Mouse (Mus musculus): ENCODE results near the gene Arhgap9.
"Not testable (repeated sequence)": the region's sequence is repeated elsewhere in the genome, so short reads cannot be mapped to it uniquely, and the experiment has no call there.

Arhgap9 gene

DNA sequence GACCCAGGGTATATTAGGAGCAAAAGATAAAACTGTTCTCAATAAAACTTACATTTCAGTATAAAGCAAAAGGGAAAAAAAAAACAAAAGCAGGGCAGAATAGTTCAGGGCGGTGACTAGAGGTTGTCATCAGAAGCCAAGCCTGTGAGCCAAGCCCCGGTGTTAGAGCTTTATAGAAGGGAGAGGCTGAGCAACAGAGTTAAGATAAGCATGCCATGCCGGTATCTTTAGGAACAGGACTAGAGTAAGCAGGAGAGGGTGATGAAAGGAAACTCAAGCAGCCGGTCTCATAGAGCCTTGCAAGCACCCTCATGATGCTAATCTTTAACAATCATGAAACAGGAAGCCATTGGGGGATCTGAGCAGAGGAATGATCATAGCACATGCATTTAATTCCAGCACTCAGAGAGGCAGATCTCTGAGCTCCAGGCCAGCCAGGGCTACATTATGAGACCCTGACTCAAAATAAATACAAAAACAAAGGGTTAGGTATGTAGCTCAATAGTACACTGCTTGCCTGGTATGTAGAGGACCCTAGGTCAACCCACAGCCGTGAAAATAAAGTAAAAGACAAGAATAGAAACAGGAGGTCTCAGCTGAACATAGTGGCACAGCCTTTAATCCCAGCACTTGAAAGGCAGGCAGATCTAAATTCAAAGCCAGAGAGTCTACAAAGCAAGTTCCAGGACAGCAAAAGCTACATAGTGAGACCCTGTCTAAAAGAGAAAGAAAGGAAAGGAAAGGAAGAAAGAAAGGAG, 29.7 kb upstream of the Arhgap9 start:
- DNase-seq (ENCODE audit: low read depth, low spot score), result no peak

DNA sequence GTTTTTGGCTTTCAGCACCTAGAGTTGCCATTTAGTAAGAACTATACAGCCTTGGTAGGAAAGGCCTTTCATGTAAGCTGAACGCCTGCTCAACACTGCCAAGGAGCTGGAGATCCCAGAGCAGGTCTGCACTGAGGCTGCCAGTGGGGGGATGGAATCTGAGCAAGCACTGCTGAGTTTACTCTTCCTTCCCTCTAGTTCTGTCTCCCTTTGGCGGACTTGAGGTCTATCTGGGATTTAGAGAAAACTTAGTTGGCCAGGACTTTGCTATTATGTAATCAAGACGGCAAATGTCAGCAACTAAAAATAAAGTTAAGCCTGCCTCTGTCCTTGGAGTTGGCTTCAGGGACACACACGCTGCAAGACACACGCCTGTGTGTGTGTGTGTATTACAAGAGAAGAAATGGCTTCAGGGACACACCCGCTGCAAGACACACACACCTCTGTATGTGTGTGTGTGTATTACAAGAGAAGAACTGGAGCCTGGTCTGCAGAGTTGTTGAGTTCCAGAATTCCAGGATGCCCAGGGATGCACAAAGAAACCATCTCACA, 28.7 kb upstream of the Arhgap9 start:
- DNase-seq (ENCODE audit: low read depth, low spot score), result no peak

DNA sequence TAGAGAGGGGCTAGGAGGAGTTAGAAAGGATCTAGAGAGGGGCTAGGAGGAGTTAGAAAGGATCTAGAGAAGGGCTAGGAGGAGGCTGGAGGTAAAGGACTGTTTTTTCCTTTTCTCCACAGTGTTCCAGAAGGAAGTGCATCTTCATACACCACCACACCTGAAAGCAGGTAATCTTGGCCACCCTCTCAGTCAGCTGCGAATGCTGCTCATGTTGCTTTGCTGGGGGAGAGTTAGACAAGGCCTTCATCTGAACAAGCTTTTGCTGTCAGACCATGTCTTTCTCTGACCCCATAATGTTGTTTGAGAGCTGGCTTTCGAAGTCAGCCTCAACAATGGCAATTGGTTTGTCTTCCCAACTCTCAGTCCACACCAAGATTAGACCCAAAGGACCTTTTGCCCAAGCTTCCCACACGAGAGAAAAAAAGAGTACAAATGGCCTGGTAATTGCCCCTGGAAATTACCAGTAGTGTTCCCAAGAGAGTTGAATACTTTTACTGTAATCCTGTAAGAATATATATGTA, 28.1 kb upstream of the Arhgap9 start:
- DNase-seq (ENCODE audit: low read depth, low spot score), result no peak

DNA sequence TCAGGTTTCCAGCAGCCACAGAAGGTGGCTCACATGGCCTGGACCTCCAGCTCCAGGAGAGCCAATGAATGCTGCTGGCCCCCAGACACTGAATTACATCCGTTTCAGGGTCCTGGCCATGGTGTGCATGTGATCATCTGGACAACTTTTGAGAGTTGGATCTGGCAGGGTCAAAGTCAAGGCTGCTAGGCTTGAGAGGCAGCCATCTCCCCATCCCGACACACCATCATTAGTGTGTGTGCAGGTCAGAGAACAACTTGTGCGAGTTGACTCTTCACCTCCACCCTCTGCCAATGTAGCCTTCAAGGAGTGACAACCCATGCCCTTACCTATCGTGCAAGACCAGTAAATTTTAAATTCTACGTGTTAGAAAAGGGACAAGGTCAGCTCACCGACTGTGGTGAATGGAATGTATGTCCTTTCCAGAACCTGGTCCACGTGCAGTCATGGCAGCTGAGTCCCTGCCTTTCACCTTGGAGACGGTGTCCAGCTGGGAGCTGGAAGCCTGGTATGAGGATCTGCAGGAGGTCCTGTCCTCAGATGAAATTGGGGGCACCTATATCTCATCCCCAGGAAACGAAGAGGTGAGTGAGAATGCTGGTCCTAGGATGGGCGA, 26.8 kb upstream of the Arhgap9 start:
- DNase-seq (ENCODE audit: low read depth, low spot score), result no peak

DNA sequence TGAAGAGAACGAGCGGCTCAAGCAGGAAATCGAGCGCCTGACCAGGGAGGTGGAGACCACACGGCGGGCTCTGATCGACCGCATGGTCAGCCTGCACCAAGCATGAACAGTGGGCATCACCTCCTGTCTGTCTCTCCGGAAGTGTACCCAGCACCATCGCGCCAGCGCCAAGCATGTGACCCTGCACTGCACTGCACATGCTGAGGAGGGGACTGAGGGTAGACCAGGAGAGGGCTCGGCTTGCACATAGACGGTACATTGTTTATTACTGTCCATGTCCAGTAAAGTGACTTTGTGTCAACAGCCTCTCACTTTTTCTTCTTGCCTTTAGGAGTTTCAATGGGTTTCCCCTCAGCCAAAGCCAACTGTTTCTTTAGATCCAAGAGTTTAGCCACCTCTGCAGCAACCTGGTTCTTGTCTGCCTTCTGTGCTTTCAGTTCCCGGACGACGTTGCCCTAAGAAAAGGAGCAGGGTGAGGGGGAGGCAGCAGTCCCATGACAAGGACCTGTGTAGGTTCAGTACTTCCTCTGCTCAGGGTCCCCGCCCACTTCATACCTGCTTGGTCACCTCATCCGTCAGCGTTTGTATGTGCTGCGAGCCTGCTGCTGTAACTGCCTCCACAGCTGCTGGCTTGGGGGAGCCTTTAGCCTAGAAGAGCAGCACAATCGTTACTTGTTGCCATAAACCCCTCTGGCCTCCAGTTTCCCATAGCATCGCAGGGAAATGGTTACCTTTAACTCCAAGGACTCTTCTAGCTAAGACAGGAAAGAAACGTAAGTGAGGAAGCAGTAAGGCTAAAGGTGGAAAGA, 25.6 kb upstream of the Arhgap9 start:
- DNase-seq (ENCODE audit: low read depth, low spot score), result no peak

DNA sequence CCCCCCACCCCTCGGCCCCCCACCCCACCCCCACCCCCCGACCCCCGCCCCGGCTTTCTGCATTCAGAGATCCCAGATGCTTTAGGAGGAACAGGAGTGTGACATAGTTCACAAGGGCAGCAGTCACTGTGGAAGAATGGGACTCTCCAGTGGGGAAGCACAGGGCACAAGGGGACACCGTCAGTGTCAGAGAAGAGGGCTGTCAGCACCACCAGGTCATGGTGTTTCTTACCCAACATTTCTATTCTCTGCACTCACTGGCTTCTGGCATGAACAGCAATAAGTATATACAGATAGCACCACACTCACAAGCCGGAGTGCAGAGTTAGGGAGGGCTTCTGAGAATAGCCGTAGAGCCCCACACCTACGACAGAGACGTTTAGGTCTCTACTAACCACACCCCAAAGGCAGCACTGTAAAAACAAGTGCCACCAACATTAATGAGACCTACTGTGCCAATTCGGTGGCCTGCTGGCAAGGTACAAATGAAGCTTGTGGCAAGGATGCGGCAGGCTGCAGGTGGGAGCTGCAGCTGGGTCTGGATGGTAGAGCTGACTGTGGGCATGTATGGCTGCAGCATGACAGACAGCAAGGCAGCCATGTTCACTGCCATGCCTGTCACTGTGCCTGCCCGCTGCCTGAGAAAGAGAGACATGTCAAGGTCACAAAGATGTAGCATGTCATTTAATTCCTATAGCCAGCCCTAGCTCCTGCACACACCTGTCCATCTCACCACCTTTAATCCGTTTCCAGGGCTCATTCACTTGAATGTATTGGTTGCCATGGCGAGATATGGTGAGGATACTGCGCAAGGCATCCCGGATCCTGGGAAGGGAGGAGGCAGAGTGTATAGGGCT, 24.5 kb upstream of the Arhgap9 start:
- no peak for DNase-seq (ENCODE audit: low read depth, low spot score)

DNA sequence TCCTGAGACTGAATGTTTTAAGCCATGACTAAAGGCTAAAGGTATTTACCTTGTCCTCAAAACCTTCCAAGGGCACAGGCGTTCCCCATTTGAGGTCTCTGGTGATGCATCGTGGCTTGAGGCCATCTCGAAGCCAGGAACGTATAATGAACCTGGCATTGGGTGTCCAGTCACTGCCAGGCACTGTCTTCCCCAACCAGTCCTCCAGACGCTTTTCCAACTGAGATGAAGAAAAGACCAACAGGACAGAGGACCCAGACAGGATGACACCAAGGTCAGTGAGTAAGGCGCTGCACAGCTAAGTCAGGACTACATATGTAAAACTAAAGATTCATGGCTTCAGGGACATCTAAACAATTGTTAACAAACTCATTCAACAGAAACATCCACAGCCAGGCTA, 21.4 kb upstream of the Arhgap9 start:
- DNase-seq (ENCODE audit: low read depth, low spot score), result no peak

DNA sequence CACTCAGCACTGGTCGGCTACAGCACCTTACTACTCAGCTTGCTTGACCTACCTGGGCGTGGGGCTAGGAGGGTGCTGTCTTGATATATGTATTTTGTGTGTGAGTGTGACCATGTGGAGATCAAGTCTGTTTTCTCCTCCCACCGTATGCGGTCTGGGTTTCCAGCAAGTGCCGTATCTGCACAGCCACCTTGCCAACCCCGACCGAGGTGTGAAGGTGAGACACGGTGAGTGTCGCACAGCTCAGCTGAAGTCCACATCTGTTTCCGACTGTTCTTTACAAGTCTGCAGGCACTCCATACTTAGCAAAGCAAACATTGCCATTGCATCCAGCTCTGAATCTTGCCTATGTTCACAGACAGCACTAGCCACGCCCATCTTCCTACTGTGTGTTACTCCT, 18.6 kb upstream of the Arhgap9 start:
- no peak for DNase-seq (ENCODE audit: low read depth, low spot score)

DNA sequence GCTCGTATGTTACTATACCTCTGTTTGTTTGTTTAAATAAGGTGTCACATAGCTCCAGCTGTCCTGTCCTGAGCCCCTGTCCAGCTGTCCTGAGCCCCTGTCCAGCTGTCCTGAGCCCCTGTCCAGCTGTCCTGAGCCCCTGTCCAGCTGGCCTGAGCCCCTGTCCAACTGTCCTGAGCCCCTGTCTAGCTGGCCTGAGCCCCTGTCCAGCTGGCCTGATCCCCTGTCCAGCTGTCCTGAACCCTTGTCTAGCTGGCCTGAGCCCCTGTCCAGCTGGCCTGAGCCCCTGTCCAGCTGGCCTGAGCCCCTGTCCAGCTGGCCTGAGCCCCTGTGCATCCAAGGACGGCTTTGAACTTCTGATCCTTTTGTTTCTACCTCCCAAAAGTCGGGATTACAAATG, 12.6 kb upstream of the Arhgap9 start:
- DNase-seq (ENCODE audit: low read depth, low spot score), result not testable (repeated sequence)

DNA sequence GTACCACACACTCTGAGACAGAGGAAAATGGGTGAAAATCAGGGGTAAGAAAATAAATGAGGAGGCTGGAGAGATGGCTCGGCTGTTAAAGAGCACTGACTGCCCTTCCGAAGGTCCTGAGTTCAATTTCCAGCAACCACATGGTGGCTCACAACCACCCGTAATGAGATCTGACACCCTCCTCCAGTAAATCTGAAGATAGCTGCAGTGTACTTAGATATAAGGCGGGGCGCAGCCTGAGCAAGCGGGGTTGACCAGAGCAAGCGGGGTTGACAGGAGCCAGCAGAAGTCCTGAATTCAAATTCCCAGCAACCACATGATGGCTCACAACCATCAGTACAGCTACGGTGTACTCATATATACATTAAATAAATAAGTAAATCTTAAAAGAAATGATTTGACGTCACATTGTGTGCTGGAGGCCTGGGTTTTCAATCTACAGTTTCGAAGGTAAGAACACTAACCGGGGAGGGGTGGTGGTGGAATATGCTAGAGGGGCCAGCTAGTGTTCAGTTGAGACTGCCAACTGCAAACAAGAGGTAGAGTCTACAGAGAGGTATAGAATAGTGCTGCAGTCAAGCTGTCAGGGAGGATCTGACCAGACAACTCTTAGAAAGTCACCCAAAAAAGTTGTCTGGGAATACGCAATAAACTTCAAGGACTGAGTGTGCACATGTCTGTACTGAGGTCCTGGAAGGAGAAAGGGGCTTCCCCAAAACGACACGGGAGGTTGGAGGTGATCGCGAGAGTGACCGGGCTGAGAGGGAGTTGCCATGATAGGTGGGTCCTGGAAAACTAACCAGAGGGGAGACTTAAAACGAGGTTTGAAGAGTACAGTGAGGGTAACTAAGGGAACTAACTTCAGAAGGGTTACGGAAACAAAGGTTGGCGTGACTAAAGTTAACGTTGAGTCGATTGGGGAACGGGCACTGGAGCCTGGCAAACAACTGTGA, 11.0 kb upstream of the Arhgap9 start:
- no peak for DNase-seq (ENCODE audit: low read depth, low spot score)

DNA sequence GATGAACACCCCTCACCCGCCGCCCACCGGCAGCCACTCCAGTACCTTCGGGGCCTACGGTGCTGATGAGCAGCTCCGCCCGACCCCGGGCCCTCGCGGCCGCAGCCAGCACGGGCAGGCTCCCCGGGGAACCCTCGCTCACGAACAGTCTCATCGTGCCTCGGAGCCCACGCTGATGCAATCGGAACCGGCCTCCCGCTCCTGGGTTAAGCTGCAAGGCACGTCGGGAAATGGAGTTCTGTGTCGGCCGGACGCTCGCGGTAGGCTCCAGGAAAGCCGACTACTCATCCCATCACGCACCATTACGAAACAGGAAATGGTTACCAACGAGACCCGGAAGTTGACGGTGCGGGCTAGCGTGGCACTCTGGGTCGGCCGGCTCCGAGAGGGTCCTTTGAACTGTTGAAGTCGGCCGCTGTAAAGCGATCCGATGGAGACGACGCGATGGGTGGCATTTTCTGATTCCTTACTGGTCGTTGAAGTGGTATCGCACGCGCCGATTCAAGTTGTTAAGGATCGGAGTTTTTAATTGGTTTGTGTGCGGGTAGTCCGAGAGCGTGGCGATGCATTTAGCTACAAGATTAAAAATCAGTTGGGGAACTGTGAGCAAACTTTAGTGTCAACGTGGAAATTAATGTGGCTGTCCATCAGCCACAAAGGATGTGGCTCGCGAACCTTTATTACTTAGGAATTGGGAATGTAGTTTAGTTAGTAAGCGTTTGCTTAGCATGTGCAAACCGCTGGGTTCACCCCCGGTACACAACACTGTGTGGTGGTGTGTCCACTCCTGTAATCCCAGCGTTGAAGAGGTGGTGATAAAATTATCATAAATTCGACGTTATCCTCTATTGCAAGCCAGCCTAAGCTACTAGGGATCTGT, 10.0 kb upstream of the Arhgap9 start, which contains the start of gene Mars:
Mars (minus strand) TSS at position 311 of the 880 bp plus-strand sequence.
- peak; percentile 92 for DNase-seq (ENCODE audit: low read depth, low spot score)

DNA sequence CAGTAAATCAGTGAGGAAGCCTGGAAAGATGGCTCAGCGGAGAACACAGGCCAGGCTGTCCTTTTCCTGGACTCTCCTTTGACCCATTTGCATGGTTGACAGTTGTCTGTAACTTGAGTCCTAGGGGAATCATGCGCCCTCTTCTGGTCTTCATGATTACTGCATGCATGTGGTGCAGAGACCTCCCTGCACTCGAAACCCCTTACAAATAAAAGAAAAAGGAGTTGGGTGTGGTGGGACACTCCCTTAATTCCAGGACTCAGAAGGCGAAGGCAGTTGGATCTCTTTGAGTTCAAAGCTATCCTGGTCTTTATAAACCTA, 9.4 kb upstream of the Arhgap9 start:
- peak; percentile 85 for DNase-seq (ENCODE audit: low read depth, low spot score)

DNA sequence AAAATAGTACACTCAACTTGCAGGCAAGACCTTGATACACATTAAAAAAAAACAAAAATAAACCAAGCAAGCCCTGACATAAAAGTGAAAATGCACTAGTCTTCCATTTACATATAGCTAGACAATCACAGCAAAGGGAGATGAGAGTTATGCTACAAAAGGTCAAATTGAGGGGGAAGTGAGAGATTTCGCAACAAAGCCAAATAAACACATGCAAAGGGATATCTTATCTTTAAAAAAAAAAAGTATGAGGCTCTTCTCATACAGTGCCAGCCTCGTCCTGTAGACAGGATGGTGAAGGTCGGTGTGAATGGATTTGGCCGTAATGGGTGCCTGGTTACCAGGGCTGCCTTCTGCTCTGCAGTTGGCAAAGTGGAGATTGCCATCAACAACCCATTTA, 8.9 kb upstream of the Arhgap9 start:
- no peak for DNase-seq (ENCODE audit: low read depth, low spot score)

DNA sequence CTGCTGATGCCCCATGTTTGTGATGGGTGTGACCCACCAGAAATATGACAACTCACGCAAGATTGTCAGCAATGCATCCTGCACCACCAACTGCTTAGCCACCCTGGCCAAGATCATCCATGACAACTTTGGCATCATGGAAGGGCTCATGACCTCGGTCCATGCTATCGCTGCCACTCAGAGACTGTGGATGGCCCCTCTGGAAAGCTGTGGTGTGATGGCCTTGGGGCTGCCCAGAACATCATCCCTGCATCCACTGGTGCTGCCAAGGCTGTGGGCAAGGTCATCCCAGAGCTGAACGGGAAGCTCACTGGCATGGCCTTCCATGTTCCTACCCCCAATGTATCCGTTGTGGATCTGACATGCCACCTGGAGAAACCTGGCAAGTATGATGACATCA, 8.2 kb upstream of the Arhgap9 start:
- not testable (repeated sequence) for DNase-seq (ENCODE audit: low read depth, low spot score)

DNA sequence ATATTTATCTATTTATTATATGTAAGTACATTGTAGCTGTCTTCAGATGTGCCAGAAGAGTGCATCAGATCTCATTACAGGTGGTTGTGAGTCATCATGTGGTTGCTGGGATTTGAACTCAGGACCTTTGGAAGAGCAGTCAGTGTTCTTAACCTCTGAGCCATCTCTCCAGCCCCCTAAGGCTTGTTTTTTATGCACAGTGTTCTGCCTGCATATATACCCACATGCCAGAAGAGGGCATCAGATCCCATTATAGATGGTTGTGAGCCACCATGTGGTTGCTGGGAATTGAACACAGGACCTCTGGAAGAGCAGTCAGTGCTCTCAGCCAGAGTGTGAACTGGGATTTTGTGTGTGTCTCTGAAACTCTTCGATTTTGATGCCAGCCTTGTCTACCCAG, 6.8 kb upstream of the Arhgap9 start:
- not testable (repeated sequence) for DNase-seq (ENCODE audit: low read depth, low spot score)

DNA sequence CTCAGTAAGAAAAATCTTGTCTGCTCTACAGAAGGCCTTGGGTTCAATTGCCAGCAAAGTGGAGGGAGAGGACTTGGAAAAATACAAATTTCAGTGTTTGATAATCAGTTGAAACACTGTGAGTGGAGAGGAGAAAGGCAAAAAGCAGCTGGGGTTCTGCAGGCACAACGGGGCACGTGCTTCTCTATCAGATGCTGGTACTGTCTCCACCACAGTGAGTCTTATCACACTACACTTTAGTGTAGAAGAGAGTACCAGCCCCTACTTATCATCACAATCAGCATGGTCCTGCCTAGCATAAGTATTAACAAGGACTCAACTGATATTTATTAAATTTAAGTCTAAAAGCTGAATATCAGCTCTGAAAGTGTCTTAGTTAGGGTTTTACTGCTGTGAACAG, 4.5 kb upstream of the Arhgap9 start:
- DNase-seq (ENCODE audit: low read depth, low spot score), result no peak

DNA sequence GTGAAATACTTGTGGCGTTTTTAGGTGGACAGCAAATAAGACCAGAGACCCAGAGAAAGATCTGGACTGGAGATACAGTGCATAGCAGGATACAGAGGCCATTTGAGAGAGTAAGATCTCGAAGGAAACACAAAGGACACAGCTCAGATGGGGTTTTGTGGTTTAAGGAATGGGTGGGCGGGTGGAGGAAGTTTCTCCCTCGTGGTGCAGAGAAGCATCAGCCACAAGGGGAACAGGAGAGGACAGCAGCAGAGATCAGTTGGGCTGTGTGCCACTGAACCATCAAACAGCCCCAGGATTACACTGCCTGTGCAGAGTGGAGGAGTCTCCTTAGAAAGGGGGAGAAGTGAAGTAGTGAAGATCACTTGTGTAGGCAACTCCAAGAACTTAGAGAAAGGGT, 3.8 kb upstream of the Arhgap9 start:
- no peak for DNase-seq (ENCODE audit: low read depth, low spot score)

DNA sequence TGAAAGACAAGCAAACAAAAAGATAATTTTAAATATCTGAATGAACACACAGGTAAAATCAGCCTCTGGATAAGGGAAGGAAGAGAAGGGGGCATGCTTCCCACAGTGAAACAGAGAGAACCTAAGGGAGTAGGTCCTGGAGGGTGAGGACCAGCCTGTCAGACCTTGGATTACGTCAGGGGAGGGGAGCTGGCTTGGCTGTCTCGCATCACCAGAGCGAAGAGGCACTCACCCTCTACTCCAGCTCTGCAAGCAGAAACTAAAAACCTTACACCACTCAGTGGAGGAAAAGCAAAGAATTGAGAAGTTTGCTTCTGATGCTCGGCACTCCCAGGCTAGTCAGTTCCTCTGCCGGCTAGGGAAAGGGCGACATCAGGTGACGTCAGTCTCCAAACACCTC, 1.8 kb upstream of the Arhgap9 start:
- no peak for DNase-seq (ENCODE audit: low read depth, low spot score)

DNA sequence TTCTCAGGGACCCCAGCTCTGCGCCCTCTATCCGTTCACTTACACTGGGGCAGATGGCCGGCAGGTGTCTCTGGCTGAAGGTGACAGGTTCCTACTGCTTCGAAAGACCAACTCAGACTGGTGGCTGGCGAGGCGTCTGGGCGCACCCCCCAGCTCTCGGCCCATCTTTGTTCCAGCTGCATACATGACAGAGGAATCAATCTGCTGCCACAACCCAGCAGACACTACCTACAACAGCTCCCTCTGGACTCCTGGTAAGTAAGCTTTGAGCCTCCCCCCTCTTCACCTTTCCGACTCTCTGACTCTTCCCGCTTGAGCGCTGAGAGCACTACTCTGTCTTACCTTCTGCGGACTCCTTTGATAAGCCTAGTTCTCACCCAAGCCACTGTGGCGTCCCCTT, 414 bp downstream of the Arhgap9 start:
- no peak for DNase-seq (ENCODE audit: low read depth, low spot score)
